Mouse (Mus musculus): ENCODE results near the gene Chn2. TPM values are rescaled to one million over a fixed set of nuclear protein-coding genes. Genes with fewer than 3 reads are reported as not detected.

The Chn2 gene
- polyA plus RNA-seq, 1 experiment from 2014 or later, result 13.3 TPM

DNA sequence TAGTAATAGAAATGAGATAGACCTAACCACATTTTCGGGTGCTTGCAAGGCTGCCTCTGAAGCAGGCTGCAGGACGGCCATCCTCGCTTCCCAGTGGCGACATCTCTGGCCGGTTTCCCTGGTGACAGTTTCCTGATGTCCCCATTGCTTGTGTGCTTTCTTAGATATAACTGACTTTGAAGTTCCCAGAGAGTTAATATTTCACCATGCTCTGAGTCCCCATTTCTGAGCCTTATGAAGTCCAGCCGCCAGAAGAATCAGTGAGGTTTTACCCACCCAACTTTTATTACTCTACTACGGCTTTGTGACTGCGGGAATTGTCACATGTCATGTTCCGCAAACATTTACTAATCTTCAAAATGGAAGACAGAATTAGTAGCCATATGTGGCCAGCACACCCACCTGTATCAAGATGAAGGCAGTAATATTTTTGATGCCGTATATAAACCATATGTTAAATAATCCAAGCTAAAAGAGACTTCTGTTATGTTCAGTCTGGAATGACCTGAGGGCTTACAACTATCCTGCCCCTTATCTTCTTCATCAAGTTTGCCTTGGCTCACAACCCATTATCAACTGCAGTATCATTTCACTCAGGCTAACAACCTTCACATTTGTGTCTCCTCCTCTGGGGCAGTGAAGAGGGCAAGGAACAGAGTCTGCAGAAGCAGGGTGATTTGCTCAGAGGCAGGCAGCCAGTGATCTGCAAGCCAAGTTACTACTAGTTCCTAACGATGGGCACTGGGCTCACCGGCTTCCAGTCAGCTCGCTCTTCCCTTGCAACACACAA is 192.6 kb downstream of the Chn2 start:
- 78% methylated on average over 13 of the region's 13 CpGs for WGBS

DNA sequence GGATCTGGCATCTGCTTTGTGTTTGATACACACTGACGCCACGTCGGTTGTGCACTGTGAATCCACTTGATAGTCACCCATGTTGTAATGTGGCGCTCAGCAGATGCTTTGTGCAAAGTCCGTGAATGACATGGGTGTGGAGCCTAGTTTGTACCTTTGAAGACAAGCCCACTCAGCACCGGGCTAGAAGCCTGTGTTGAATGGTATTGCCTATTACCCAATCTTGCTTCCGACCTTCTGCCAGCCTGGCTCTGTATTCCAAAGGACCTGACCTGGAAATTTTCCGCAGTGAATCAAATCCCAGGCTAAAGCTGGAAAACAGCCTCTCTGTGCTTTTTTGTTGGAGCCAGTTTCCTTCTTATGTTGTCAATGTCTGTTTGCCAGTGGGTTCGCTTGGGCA is 197.1 kb downstream of the Chn2 start:
- Histone ChIP-seq H3K9ac (no peak overlapping the region), H3K27me3 (no peaks in the 10 kb centered on the region), H3K27ac (no peak overlapping the region), H3K4me3 (no peak overlapping the region), H3K4me1 (no peaks in the 10 kb centered on the region), H3K36me3 (0 out of 2 replicates have a peak, but pooled peaks cover 4% of the 10 kb centered on the region), H3K9me3 (0 out of 2 replicates have a peak, but pooled peaks cover 2% of the 10 kb centered on the region), H3K4me2 (replicated peaks) (no peak overlapping the region)
- no peak for ATAC-seq (ENCODE audit: insufficient number of reproducible peaks, insufficient read depth, low FRiP score, low TSS enrichment)
- 90% methylated on average over 9 of the region's 9 CpGs for WGBS

More for the DNA sequence above, 192.6 kb downstream of the Chn2 start:
- Histone ChIP-seq H3K4me3 (no peak overlapping the region), H3K4me1 (peaks cover 9% of the 10 kb centered on the region; the same call in 1 of the 2 replicates), H3K9ac (no peak overlapping the region), H3K4me2 (replicated peaks) (no peak overlapping the region), H3K27ac (no peak overlapping the region), H3K36me3 (no peaks in the 10 kb centered on the region), H3K9me3 (no peaks in the 10 kb centered on the region), H3K27me3 (no peaks in the 10 kb centered on the region)
- ATAC-seq (ENCODE audit: insufficient number of reproducible peaks, insufficient read depth, low FRiP score, low TSS enrichment), result no peak

DNA sequence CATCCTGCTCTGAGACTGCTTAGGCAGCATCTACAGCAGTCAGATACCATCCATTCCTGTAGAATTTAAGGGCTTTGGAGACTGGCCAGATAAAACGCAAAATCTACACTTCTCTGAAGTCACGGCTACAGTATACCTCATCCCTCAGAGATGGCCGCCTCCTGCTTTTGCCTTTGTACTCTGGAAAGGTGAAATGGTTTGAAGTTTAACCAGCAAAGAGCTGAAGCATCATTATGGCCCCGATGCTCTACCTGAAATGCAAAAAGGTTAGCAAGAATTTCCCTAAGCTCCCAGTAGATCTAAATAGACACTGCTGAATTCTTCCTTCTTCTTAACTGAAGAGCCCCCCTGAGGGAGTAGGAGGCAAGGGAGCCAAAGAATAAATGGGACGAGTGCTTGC is 202.4 kb downstream of the Chn2 start:
- Histone ChIP-seq H3K27ac (no peak overlapping the region), H3K9me3 (0 out of 2 replicates have a peak, but pooled peaks cover 2% of the 10 kb centered on the region), H3K36me3 (0 out of 2 replicates have a peak, but pooled peaks cover 4% of the 10 kb centered on the region), H3K4me1 (0 out of 2 replicates have a peak, but pooled peaks cover 2% of the 10 kb centered on the region), H3K27me3 (no peaks in the 10 kb centered on the region), H3K4me3 (no peak overlapping the region), H3K9ac (no peak overlapping the region), H3K4me2 (replicated peaks) (no peak overlapping the region)
- WGBS, result 78% methylated on average over 5 of the region's 5 CpGs
- ATAC-seq (ENCODE audit: insufficient number of reproducible peaks, insufficient read depth, low FRiP score, low TSS enrichment), result no peak

GRCm38 (mm10) chr6:54242286-54242685 is 202.9 kb downstream of the Chn2 start:
- Histone ChIP-seq H3K4me2 (replicated peaks) (no peak overlapping the region), H3K36me3 (0 out of 2 replicates have a peak, but pooled peaks cover 4% of the 10 kb centered on the region)
- 64% methylated on average over 9 of the region's 9 CpGs for WGBS

GRCm38 (mm10) chr6:54248354-54249252 is 209.2 kb downstream of the Chn2 start:
- Histone ChIP-seq H3K4me2 (replicated peaks) (no peak overlapping the region), H3K9ac (no peak overlapping the region), H3K27me3 (no peaks in the 10 kb centered on the region), H3K9me3 (no peaks in the 10 kb centered on the region), H3K4me3 (no peak overlapping the region), H3K4me1 (peaks cover 26% of the 10 kb centered on the region; the same call in 1 of the 2 replicates), H3K27ac (no peak overlapping the region), H3K36me3 (no peaks in the 10 kb centered on the region)
- WGBS, result 50% methylated on average over 8 of the region's 8 CpGs
- 0 out of 2 replicates have a peak, but pooled peaks have one; percentile 49 for ATAC-seq (ENCODE audit: insufficient number of reproducible peaks, insufficient read depth, low FRiP score, low TSS enrichment)

More at GRCm38 (mm10) chr6:54242286-54242685, 202.9 kb downstream of the Chn2 start:
- Histone ChIP-seq H3K9me3 (0 out of 2 replicates have a peak, but pooled peaks cover 2% of the 10 kb centered on the region), H3K4me3 (no peak overlapping the region), H3K27me3 (no peaks in the 10 kb centered on the region), H3K4me1 (0 out of 2 replicates have a peak, but pooled peaks cover 2% of the 10 kb centered on the region), H3K9ac (no peak overlapping the region), H3K27ac (no peak overlapping the region)
- no peak for ATAC-seq (ENCODE audit: insufficient number of reproducible peaks, insufficient read depth, low FRiP score, low TSS enrichment)

DNA sequence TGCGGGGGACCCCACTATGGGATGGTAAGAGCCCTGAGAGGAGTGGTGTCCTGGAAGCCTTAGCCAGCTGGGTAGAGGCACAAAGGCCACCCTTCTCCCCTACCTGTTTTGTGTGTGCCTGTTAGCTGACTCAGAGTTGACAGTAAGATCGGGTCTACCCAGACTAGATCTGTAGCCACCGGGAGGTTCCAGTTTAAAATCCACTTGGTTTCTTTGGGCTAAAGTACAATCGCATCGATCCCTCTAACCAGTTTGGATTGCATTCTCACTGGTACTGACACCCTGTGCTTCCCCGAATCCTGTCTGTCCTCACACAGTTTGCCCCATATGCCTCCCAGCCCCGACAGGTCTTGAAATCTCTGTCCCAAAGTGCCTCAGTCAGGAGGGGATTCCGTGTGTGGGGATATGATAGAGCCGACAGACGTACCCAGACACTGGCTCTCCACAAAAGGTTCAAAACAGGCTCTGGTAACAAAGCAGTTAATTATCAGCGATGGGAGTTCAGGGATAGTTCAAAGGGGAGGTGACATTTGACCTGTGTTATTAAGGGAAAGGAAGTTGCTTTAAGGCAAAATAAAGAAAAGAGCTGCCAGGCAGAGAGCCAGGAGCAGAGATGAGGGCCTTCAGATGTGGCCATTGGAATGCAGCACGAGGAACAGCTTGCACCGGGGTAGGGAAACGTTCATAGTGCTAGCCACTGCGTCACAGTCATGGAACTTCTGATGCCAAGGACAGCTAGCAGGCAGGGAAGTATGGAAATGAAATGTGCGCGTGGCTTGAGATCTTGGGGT is 212.2 kb downstream of the Chn2 start:
- WGBS, result 37% methylated on average over 17 of the region's 17 CpGs
- H3K9ac ChIP-seq, result no peak overlapping the region
- peaks cover 39% of the 10 kb centered on the region for H3K4me1 ChIP-seq
- H3K4me3 ChIP-seq, result no peak overlapping the region
- H3K27ac ChIP-seq, result no peak overlapping the region
- no peak overlapping the region for H3K4me2 ChIP-seq (replicated peaks)
- ATAC-seq (ENCODE audit: insufficient number of reproducible peaks, insufficient read depth, low FRiP score, low TSS enrichment), result no peak
- H3K9me3 ChIP-seq, result no peaks in the 10 kb centered on the region
- H3K27me3 ChIP-seq, result no peaks in the 10 kb centered on the region
- H3K36me3 ChIP-seq, result no peaks in the 10 kb centered on the region

DNA sequence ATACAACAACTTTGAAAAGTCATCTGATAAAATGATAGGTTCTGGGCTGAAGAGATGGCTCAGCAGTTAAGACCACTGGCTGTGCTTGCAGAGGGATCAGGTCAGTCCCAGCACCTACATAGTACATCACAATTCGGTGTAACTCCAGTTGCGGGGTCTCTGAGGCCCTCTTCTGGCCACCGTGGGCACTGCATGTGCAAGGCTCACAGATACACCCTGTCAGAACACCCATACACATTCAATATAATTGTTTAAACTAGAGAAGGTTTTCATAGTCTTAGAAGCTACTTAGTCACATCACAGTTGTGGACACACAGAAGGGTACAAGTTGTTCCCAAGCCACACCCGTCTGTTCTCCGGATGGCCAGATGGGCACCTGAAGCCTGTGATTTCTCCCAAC is 213.9 kb downstream of the Chn2 start:
- Histone ChIP-seq H3K27me3 (no peaks in the 10 kb centered on the region), H3K36me3 (no peaks in the 10 kb centered on the region), H3K4me3 (no peak overlapping the region), H3K27ac (no peak overlapping the region), H3K4me1 (peaks cover 48% of the 10 kb centered on the region), H3K4me2 (replicated peaks) (no peak overlapping the region), H3K9ac (no peak overlapping the region), H3K9me3 (no peaks in the 10 kb centered on the region)
- no peak for ATAC-seq (ENCODE audit: insufficient number of reproducible peaks, insufficient read depth, low FRiP score, low TSS enrichment)
- WGBS, result 65% methylated on average over 5 of the region's 5 CpGs

- Histone ChIP-seq H3K4me2 (replicated peaks) (no peak overlapping the region), H3K4me3 (no peak overlapping the region), H3K4me1 (peaks cover 42% of the 10 kb centered on the region), H3K27me3 (no peaks in the 10 kb centered on the region), H3K27ac (no peak overlapping the region), H3K9me3 (no peaks in the 10 kb centered on the region), H3K36me3 (no peaks in the 10 kb centered on the region), H3K9ac (no peak overlapping the region)
- WGBS, result 59% methylated on average over 7 of the region's 7 CpGs
- no peak for ATAC-seq (ENCODE audit: insufficient number of reproducible peaks, insufficient read depth, low FRiP score, low TSS enrichment)
Observed at GRCm38 (mm10) chr6:54253881-54254280, 214.5 kb downstream of the Chn2 start.

DNA sequence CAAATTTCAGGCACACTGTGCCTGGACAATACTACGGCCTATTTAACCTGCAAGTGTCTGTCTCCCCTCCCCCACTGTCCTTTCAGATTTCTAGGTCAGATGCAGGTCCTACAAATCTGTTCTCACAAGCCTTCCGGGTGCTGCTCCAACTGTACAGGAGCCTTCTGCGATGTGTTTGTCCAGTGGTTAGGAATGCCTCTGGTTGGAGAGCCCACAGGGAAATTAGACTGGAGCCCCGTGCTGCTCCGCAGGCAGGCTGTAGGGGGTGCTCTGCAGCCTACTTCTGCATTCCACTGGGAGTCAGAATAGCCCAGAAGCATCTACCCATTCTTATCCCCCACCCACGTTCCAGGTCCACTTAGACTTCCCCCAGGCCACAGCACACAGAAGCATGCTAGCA is 215.4 kb downstream of the Chn2 start:
- no peaks in the 10 kb centered on the region for H3K36me3 ChIP-seq
- no peak overlapping the region for H3K4me3 ChIP-seq
- H3K9ac ChIP-seq, result no peak overlapping the region
- H3K9me3 ChIP-seq, result no peaks in the 10 kb centered on the region
- no peak overlapping the region for H3K27ac ChIP-seq
- no peak for ATAC-seq (ENCODE audit: insufficient number of reproducible peaks, insufficient read depth, low FRiP score, low TSS enrichment)
- peaks cover 33% of the 10 kb centered on the region for H3K4me1 ChIP-seq
- no peaks in the 10 kb centered on the region for H3K27me3 ChIP-seq
- 59% methylated on average over 6 of the region's 6 CpGs for WGBS
- no peak overlapping the region for H3K4me2 ChIP-seq (replicated peaks)

DNA sequence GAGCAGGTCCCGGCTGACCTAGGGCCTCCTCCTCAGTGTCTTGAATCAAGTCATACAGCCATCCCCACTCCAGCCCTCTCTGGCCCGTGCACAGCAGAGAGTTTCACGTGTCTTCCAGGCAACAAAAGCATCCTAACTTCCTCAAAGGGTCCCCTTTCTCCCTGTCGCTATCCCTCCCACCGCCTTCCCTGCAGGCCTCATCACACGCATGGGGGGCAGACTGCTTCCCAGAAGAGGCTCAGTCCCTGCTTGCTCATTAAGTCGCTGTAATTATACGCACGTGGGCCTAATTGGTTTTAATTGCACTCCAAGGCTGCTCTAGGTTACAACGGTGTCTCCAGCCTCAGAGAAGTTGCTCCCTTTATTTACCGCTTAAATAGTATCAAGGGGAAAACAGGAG is 216.0 kb downstream of the Chn2 start:
- Histone ChIP-seq H3K27me3 (no peaks in the 10 kb centered on the region), H3K9ac (no peak overlapping the region), H3K4me3 (no peak overlapping the region), H3K27ac (no peak overlapping the region), H3K4me2 (replicated peaks) (no peak overlapping the region), H3K4me1 (peaks cover 33% of the 10 kb centered on the region), H3K9me3 (no peaks in the 10 kb centered on the region), H3K36me3 (no peaks in the 10 kb centered on the region)
- 32% methylated on average over 11 of the region's 11 CpGs for WGBS
- ATAC-seq (ENCODE audit: insufficient number of reproducible peaks, insufficient read depth, low FRiP score, low TSS enrichment), result no peak

GRCm38 (mm10) chr6:54256397-54256796 is 217.0 kb downstream of the Chn2 start:
- Histone ChIP-seq H3K27ac (no peak overlapping the region), H3K9ac (no peak overlapping the region), H3K4me3 (no peak overlapping the region), H3K4me2 (replicated peaks) (no peak overlapping the region), H3K36me3 (no peaks in the 10 kb centered on the region), H3K27me3 (no peaks in the 10 kb centered on the region), H3K4me1 (peaks cover 33% of the 10 kb centered on the region), H3K9me3 (no peaks in the 10 kb centered on the region)
- no peak for ATAC-seq (ENCODE audit: insufficient number of reproducible peaks, insufficient read depth, low FRiP score, low TSS enrichment)
- 52% methylated on average over 10 of the region's 10 CpGs for WGBS

Data from embryonic facial prominence, embryonic 12.5 days (tissue).